Mouse (Mus musculus) stomach, postnatal 0 days (tissue): ENCODE measurements around the gene Mypop. TPM values are rescaled to one million over a fixed set of nuclear protein-coding genes. Genes with fewer than 3 reads are reported as not detected.
A peak's percentile ranks its signal among the peaks of the same experiment; 100 is the strongest.

Experiments
- ATAC-seq: fragments of 200-750 bp; cut with Nextera tagmentation; 2 replicates; pipeline ENCODE4 v1.8.0; 2017; ENCODE audit not compliant: low FRiP score, low TSS enrichment
- DNase-seq: peaks from one replicate; pipeline ENCODE4 v3.0.0-alpha.2; 2016; ENCODE audit warnings: low spot score
- H3K27ac ChIP-seq: fragments of 300-500 bp; sonication (generic); replicated peaks from 2 replicates; pipeline ENCODE4 v1.5.1; 2014; ENCODE audit warnings: mild to moderate bottlenecking, control low read depth
- H3K27me3 ChIP-seq: fragments of 300-500 bp; sonication (generic); 2 replicates; pipeline ENCODE4 v1.6.1; 2014; ENCODE audit warnings: low read length; ENCODE audit not compliant: control insufficient read depth, insufficient read depth
- H3K36me3 ChIP-seq: fragments of 300-500 bp; sonication (generic); 2 replicates; pipeline ENCODE4 v1.6.1; 2014; ENCODE audit warnings: low read length, mixed read lengths; ENCODE audit not compliant: control insufficient read depth, insufficient read depth
- H3K4me1 ChIP-seq: fragments of 300-500 bp; sonication (generic); replicated peaks from 2 replicates; pipeline ENCODE4 v1.6.1; 2014; ENCODE audit warnings: antibody characterized with exemption; ENCODE audit not compliant: control insufficient read depth, insufficient read depth
- H3K4me2 ChIP-seq: fragments of 300-500 bp; sonication (generic); replicated peaks from 2 replicates; pipeline ENCODE4 v1.6.1; 2014; ENCODE audit warnings: low read depth, mild to moderate bottlenecking, control low read depth, moderate library complexity
- H3K4me3 ChIP-seq: fragments of 300-500 bp; sonication (generic); 2 replicates; pipeline ENCODE4 v1.5.1; 2014; ENCODE audit warnings: low read depth, low read length, control low read depth
- H3K9ac ChIP-seq: fragments of 300-500 bp; sonication (generic); 2 replicates; pipeline ENCODE4 v1.6.1; 2014; ENCODE audit warnings: mild to moderate bottlenecking, low read length, control low read depth, mixed read lengths
- H3K9me3 ChIP-seq: fragments of 300-500 bp; sonication (generic); 2 replicates; pipeline ENCODE4 v1.6.1; 2016; ENCODE audit warnings: low read length; ENCODE audit not compliant: control insufficient read depth
- CTCF ChIP-seq: IDR thresholded peaks from 2 replicates; pipeline ENCODE4 v1.5.1; 2016; ENCODE audit warnings: antibody characterized with exemption, low read depth, mild to moderate bottlenecking, moderate library complexity
- EP300 ChIP-seq: optimal IDR thresholded peaks from 2 replicates; pipeline ENCODE3; 2016; ENCODE audit warnings: antibody characterized with exemption
- WGBS: fragments of 180-500 bp; shearing (Covaris S2); extraction: QIAGEN DNeasy Blood & Tissue Kit; methylation state at CpG from one replicate; pipeline ENCODE4 v1.1.7; 2014; 5-methylcytosine and 5-hydroxymethylcytosine counted together
- polyA plus RNA-seq: library from polyadenylated mRNA; unstranded; fragments of >200 nt; fragmentation: Nextera tagmentation; extraction: Ambion mirVana; gene quantifications from 2 replicates; pipeline ENCODE4 v1.2.1, GENCODE M21; 2015

Gene Mypop
- polyA plus RNA-seq, 1 experiment from 2014 or later: 1.4 TPM

- Histone ChIP-seq H3K4me2 (peak within 1 kb of the TSS; percentile 92), H3K36me3 (no peaks in the 10 kb centered on the region), H3K4me3 (peak within 1 kb of the TSS; percentile 97), H3K4me1 (no peaks in the 10 kb centered on the region), H3K9me3 (no peaks in the 10 kb centered on the region), H3K27me3 (0 out of 2 replicates have a peak, but pooled peaks cover 7% of the 10 kb centered on the region), H3K27ac (peak within 1 kb of the TSS; percentile 73), H3K9ac (peak within 1 kb of the TSS; percentile 88)
- TF ChIP-seq CTCF (peak; percentile 68), EP300 (no peak)
- DNase-seq (peak; percentile 89), ATAC-seq (peak; percentile 71)
- WGBS: 1% methylated on average over 29 of the region's 30 CpGs
These were observed 32.3 kb downstream of the Mypop start, which contains the start of gene Foxa3 for GRCm38 (mm10) chr7:19023357-19023814. Foxa3 (minus strand) TSS chr7:19023538.

DNA sequence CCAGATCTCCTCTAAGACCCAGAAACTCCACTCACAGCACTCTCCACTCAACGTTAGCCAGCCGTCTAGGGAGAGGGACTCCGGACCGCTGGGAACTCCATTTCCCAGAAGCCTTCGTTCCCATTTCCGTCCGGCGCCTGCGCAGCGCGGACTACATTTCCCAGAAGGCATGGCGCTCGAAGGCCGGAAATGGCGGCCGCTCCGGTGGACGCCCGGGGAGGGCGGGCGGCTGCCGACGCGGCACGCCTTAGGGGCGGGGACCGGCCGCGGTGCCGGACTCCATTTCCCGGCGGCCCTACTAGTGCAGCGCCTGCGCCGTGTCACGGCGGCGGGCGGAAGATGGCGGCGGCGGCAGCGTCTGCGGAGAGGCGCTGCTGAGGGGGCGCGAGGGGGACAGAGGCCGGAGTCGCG lies 33.1 kb downstream of the Mypop start, which contains the start of gene Sympk:
Sympk (plus strand) TSS at position 282 of the 411 bp plus-strand sequence.
- Histone ChIP-seq H3K4me3 (peak within 1 kb of the TSS; percentile 97), H3K9ac (peak within 1 kb of the TSS; percentile 88), H3K9me3 (no peaks in the 10 kb centered on the region)

GRCm38 (mm10) chr7:19024581-19025255 lies 33.7 kb downstream of the Mypop start:
- ATAC-seq: peak; percentile 50
- H3K9me3 ChIP-seq: no peaks in the 10 kb centered on the region
- WGBS: 1% methylated on average over 28 of the region's 36 CpGs
- H3K4me3 ChIP-seq: peak overlapping the region; percentile 97
- H3K4me2 ChIP-seq: peak overlapping the region; percentile 92
- TF ChIP-seq CTCF: no peak
- TF ChIP-seq EP300: no peak
- peak overlapping the region; percentile 88 for H3K9ac ChIP-seq
- peak overlapping the region; percentile 73 for H3K27ac ChIP-seq
- 0 out of 2 replicates have a peak, but pooled peaks cover 7% of the 10 kb centered on the region for H3K27me3 ChIP-seq
- no peaks in the 10 kb centered on the region for H3K4me1 ChIP-seq
- peak; percentile 51 for DNase-seq
- peaks cover 8% of the 10 kb centered on the region for H3K36me3 ChIP-seq

More for the DNA sequence above, 33.1 kb downstream of the Mypop start, which contains the start of gene Sympk:
- under 1% methylated on average over 50 of the region's 50 CpGs for WGBS
- peaks cover 1% of the 10 kb centered on the region for H3K36me3 ChIP-seq
- DNase-seq (peak; percentile 96), ATAC-seq (peak; percentile 93)
- peak within 1 kb of the TSS; percentile 92 for H3K4me2 ChIP-seq
- H3K4me1 ChIP-seq: no peaks in the 10 kb centered on the region
- H3K27me3 ChIP-seq: 0 out of 2 replicates have a peak, but pooled peaks cover 7% of the 10 kb centered on the region
- TF ChIP-seq CTCF (no peak), EP300 (no peak)
- H3K27ac ChIP-seq: peak within 1 kb of the TSS; percentile 73

DNA sequence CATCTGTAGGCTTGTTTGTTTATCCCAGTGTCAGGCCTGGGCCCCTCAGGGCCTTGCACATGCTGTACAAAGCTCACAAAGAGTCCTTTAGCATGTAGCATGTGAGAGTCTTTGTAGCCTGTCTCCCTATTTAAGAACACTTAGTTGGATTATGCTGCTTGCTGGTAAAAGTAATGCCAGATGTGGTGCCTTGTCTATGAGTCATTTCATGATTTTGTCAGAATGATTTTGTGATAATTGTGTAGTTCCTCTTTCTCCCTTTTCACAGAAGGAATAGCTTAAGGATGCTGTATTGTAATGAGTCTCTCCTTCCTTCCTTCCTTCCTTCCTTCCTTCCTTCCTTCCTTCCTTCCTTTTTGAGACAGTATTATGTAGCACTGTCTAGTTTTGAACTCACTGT lies 37.0 kb downstream of the Mypop start:
- Histone ChIP-seq H3K4me1 (no peaks in the 10 kb centered on the region), H3K4me3 (no peak overlapping the region), H3K36me3 (peaks cover 21% of the 10 kb centered on the region), H3K4me2 (no peak overlapping the region), H3K9ac (no peak overlapping the region), H3K9me3 (no peaks in the 10 kb centered on the region), H3K27ac (no peak overlapping the region), H3K27me3 (0 out of 2 replicates have a peak, but pooled peaks cover 7% of the 10 kb centered on the region)
- TF ChIP-seq EP300: no peak
- no peak for TF ChIP-seq CTCF
- ATAC-seq: no peak
- no peak for DNase-seq

DNA sequence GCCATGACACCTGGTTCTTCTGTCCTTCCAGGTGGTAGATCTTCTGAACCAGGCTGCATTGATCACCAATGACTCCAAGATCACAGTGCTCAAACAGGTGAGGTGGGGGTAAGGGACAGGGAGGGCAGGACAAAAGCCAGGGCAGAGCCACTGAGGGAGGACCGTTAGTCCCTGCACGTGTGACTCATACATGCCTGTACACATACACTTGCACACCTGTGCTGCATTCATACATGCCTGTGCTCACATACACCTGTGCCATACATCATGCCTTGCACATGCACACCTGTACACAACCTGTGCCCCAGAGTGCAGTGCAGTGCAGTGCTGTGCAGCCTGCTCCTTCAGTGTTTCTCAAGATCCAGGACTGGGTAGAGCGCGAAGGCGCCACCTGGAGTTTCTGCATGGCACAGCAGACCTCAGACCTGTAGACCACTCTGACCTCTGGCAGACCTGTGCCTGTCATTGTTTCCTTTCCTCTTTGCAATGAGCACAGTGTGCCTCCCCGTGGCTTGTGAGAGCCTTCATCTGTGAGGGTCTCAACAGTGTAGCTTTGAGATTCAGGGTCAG lies 38.1 kb downstream of the Mypop start:
- ATAC-seq (peak; percentile 59), DNase-seq (peak; percentile 77)

DNA sequence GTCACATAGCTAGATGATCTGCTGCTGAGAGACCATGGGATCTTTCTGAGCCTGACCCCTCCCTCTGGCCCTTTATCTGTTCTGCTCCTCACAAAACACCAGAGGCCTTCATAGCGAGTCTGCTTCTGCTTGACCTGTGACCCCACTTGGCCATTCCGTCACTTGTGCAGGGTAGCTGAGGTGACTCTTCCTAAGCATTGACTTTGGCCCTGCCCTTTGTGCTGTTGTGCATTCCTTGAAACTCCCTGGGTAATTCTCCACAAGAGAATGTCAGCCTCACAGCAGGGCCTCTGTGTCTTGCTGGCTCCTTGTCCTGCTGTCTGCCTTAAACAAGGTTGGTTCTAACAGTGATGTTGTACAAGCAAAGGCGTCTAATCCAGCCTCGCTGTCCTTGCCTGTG lies 40.6 kb downstream of the Mypop start:
- H3K27me3 ChIP-seq: no peaks in the 10 kb centered on the region
- H3K36me3 ChIP-seq: peaks cover 41% of the 10 kb centered on the region
- WGBS: 87% methylated on average over 4 of the region's 4 CpGs
- no peak for DNase-seq
- H3K4me1 ChIP-seq: no peaks in the 10 kb centered on the region
- no peak overlapping the region for H3K9ac ChIP-seq
- no peak overlapping the region for H3K4me2 ChIP-seq
- no peak overlapping the region for H3K27ac ChIP-seq
- TF ChIP-seq CTCF: no peak
- TF ChIP-seq EP300: no peak
- H3K4me3 ChIP-seq: no peak overlapping the region
- ATAC-seq: no peak
- no peaks in the 10 kb centered on the region for H3K9me3 ChIP-seq

More for the DNA sequence above, 38.1 kb downstream of the Mypop start:
- no peaks in the 10 kb centered on the region for H3K4me1 ChIP-seq
- no peak overlapping the region for H3K4me2 ChIP-seq
- H3K27me3 ChIP-seq: no peaks in the 10 kb centered on the region
- H3K9ac ChIP-seq: no peak overlapping the region
- no peaks in the 10 kb centered on the region for H3K9me3 ChIP-seq
- TF ChIP-seq EP300: no peak
- peak; percentile 81 for TF ChIP-seq CTCF
- H3K36me3 ChIP-seq: peaks cover 24% of the 10 kb centered on the region
- H3K4me3 ChIP-seq: no peak overlapping the region
- 58% methylated on average over 6 of the region's 6 CpGs for WGBS
- H3K27ac ChIP-seq: no peak overlapping the region
